Mouse (Mus musculus) cerebellum, adult 2 months (tissue): ENCODE results near the gene Spns2.

ENCODE experiments used
- CTCF ChIP-seq: fragments of 200-500 bp; IDR thresholded peaks from 2 replicates; pipeline ENCODE4 v1.5.1; 2011; ENCODE audit warnings: low read depth, mild to moderate bottlenecking, control low read depth, low read length, moderate library complexity, borderline replicate concordance; ENCODE audit not compliant: insufficient read depth
- POLR2A ChIP-seq: fragments of 200-500 bp; IDR thresholded peaks from 2 replicates; pipeline ENCODE4 v1.6.1; 2011; ENCODE audit warnings: low read length, control low read depth, borderline replicate concordance; ENCODE audit not compliant: insufficient read depth

GRCm38 (mm10) chr11:72429288-72429690 is 60.4 kb downstream of the Spns2 start:
- peak; percentile 80 for TF ChIP-seq CTCF
- TF ChIP-seq POLR2A, result no peak
